Mouse (Mus musculus) thymus, postnatal 10 days (tissue): Measurements from ENCODE around the gene Tmcc3.

Experiments
- DNase-seq, 2 experiments: peaks; one replicate each; pipeline ENCODE4 v3.0.0; 2021; ENCODE audit warnings: low spot score in 2 of 2

The Tmcc3 gene

GRCm38 (mm10) chr10:94631541-94632113 is 319.9 kb downstream of the Tmcc3 start:
- no peak for DNase-seq

GRCm38 (mm10) chr10:94632245-94632644 is 320.5 kb downstream of the Tmcc3 start:
- no peak for DNase-seq

GRCm38 (mm10) chr10:94638599-94638998 is 326.9 kb downstream of the Tmcc3 start:
- no peak for DNase-seq

GRCm38 (mm10) chr10:94639281-94639680 is 327.5 kb downstream of the Tmcc3 start:
- DNase-seq: no peak

- DNase-seq: no peak
Measured at GRCm38 (mm10) chr10:94640067-94640466, 328.3 kb downstream of the Tmcc3 start.
